Mouse (Mus musculus): Measurements from ENCODE around the gene AI413582. TPM values are rescaled to one million over a fixed set of nuclear protein-coding genes. Genes with fewer than 3 reads are reported as not detected.
A peak's percentile ranks its signal among the peaks of the same experiment; 100 is the strongest.

AI413582 gene
- polyA plus RNA-seq, 1 experiment from 2014 or later, result 76.5 TPM

DNA sequence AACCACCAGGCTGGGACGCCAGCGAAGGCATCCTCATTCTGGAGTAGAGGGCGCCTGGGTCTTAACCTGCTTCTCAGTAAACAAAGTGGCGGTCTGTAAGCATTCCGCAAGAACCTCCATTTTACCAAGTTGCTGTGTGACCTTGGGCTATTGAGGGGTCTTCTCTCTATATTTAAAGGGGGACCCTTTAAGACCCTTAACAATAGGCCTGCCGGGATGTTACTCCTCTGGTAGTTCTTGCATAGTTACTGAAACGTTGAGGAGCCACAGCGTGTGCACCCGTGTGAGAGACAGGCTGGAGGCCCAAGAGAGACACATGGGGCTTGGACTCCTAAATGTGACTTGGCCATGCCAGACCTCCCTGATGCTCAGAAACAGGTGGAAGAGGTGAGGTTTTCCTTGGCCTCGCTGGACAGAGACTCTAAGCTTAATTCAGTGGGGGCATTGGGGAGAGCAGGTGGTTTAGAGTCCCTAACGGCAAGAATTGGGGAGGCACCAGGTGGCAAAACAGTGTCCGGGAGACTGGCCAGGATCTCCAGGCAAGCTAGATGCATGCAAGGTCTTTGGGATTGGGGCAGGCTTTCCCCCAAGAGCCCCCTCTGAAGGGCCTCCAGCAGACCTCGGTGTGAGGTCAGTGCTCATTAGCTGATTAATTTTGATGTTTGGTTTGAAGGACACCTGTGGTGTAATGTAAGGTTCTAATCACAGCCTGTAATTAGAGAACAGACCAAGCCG, 7.5 kb downstream of the AI413582 start:
- Histone ChIP-seq H3K9me3 (ENCODE audit: control insufficient read depth, low read length) (no peaks in the 10 kb centered on the region), H3K27ac (no peak overlapping the region), H3K9ac (peak overlapping the region; percentile 89), H3K27me3 (ENCODE audit: control insufficient read depth, insufficient read depth, low read length) (peaks cover 10% of the 10 kb centered on the region; the same call in 1 of the 2 replicates), H3K4me3 (replicated peaks; ENCODE audit: low read length) (peak overlapping the region; percentile 83), H3K36me3 (replicated peaks; ENCODE audit: control insufficient read depth, insufficient read depth) (peaks cover 15% of the 10 kb centered on the region), H3K4me1 (replicated peaks; ENCODE audit: control insufficient read depth, insufficient read depth, low read length) (peaks cover 19% of the 10 kb centered on the region), H3K4me2 (replicated peaks) (peak overlapping the region; percentile 82)
- no peak for ATAC-seq (ENCODE audit: low FRiP score)
- WGBS, result 2% methylated on average over 14 of the region's 14 CpGs
- no peak for DNase-seq (ENCODE audit: low spot score)

DNA sequence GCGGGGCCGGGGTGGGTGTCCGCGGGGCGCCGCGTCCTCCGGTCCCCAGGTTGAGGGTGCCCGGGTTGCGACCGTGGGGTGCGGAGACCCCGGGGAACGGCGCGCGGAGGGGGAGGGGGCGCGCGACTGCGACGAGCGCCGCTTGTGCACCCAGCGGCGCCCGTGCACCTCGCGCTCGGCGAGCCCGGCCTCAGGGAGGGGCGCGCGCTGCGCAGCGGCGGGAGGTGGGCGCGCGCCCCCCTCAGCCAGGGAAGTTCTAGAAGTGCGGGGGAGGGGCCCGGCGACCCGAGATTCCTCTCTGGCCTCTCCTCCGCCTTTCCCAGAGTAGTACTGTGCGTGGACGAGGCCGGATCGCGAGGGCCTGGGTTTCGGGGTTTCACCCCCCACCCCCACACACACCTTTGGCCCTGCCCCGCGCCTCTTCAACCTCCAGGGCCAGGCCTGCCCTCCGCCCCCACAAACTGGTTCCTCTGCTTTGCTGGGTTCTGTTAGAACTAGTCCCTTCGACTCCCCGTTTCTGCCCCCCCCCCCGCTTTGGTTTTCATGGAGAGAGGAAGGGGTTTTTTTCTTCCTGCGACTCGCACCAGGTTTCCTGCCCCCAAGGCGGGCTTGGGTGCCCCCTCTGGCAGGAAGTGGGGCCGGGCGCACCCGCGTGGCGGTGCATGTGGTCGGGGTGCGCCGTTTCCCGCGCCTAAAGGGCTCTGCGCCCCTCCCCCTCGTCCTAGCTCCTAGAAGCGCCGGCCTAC, 8.2 kb downstream of the AI413582 start:
- Histone ChIP-seq H3K9me3 (ENCODE audit: control insufficient read depth, low read length) (no peaks in the 10 kb centered on the region), H3K27ac (peak overlapping the region; percentile 94), H3K9ac (peak overlapping the region; percentile 89), H3K4me2 (replicated peaks) (peak overlapping the region; percentile 82), H3K4me1 (replicated peaks; ENCODE audit: control insufficient read depth, insufficient read depth, low read length) (peaks cover 19% of the 10 kb centered on the region), H3K36me3 (replicated peaks; ENCODE audit: control insufficient read depth, insufficient read depth) (peaks cover 15% of the 10 kb centered on the region), H3K4me3 (replicated peaks; ENCODE audit: low read length) (peak overlapping the region; percentile 83), H3K27me3 (ENCODE audit: control insufficient read depth, insufficient read depth, low read length) (peaks cover 10% of the 10 kb centered on the region; the same call in 1 of the 2 replicates)
- DNase-seq (ENCODE audit: low spot score), result peak; percentile 63
- under 1% methylated on average over 50 of the region's 75 CpGs for WGBS
- ATAC-seq (ENCODE audit: low FRiP score), result peak; percentile 47

DNA sequence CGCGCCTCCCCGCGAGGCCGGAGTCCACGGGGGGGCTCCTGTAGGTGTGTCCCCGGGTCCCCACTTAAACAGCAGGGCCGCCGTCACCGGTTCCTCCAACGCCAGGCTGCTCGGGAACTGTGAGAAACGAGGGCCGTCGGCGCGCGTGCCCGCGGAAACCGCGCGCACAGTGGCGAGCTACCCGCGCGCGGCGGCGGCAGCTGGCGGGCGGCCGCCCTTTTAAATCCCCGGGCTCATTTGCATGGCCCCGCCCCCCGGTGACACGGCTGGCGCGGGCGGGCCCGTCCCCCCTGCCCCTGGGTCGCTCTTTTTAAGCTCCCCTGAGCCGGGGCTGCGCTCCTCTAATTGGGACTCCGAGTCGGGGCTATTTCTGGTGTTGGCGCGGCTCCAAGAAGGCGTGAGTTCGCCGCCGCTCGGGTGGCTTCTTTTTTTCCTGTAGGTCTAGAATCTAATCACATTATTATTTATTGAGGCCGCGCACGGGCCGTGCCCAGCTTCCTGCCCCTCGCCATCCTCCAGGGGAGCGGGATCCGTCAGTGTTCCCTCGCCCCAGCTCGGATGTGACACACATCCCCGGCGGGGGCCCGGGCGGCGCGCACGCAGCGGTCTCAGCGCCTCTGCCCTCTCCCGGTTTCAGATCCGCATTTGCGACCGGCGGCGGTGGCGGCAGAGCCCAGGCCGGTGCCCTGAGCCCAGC, 9.1 kb downstream of the AI413582 start, which contains the start of gene Hmga1:
Hmga1 (plus strand) TSS at position 183 of the 697 bp plus-strand sequence.
- DNase-seq (ENCODE audit: low spot score), result peak; percentile 89
- peak within 1 kb of the TSS; percentile 83 for H3K4me3 ChIP-seq (replicated peaks; ENCODE audit: low read length)
- H3K27me3 ChIP-seq (ENCODE audit: control insufficient read depth, insufficient read depth, low read length), result peaks cover 10% of the 10 kb centered on the region; the same call in 1 of the 2 replicates
- H3K27ac ChIP-seq, result peak within 1 kb of the TSS; percentile 94
- no peaks in the 10 kb centered on the region for H3K9me3 ChIP-seq (ENCODE audit: control insufficient read depth, low read length)
- peak within 1 kb of the TSS; percentile 89 for H3K9ac ChIP-seq
- peaks cover 19% of the 10 kb centered on the region for H3K4me1 ChIP-seq (replicated peaks; ENCODE audit: control insufficient read depth, insufficient read depth, low read length)
- WGBS, result under 1% methylated on average over 79 of the region's 79 CpGs
- H3K36me3 ChIP-seq (replicated peaks; ENCODE audit: control insufficient read depth, insufficient read depth), result peaks cover 9% of the 10 kb centered on the region
- H3K4me2 ChIP-seq (replicated peaks), result peak within 1 kb of the TSS; percentile 82
- peak; percentile 77 for ATAC-seq (ENCODE audit: low FRiP score)

DNA sequence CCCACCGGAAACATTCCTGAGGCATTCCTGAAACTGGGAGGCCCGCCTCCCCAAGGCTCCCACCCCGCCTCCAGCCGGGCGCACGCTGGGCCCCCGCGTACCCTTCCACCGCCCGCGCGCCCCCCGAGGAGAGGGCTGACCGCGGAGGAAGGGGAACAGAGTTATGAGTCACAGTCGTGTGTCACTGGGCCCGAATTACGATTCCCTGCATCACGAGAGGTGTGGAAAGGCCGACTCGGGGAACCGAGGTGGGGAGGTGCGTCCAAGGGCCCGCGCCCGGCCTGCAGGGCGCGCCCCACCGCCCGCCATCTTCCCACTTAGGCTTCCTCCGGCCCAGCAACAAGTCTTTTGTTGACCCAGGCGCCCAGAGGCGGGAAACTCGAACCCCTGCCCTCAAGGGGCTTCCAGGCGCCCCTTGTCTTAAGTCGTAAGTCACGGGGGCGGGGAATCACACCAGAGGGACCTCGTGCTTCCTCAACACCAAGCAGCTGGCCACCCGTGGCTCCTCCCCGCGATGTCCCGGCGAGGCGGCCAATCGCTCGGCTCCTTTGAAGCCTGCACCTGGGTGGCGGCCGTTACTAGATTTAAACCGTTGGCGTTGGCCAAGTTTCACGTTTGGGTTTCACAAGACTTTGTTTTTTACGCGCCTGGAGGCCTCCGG, 9.9 kb downstream of the AI413582 start:
- no peak overlapping the region for H3K27ac ChIP-seq
- no peaks in the 10 kb centered on the region for H3K9me3 ChIP-seq (ENCODE audit: control insufficient read depth, low read length)
- no peak for DNase-seq (ENCODE audit: low spot score)
- peaks cover 19% of the 10 kb centered on the region for H3K4me1 ChIP-seq (replicated peaks; ENCODE audit: control insufficient read depth, insufficient read depth, low read length)
- peaks cover 10% of the 10 kb centered on the region; the same call in 1 of the 2 replicates for H3K27me3 ChIP-seq (ENCODE audit: control insufficient read depth, insufficient read depth, low read length)
- H3K4me3 ChIP-seq (replicated peaks; ENCODE audit: low read length), result peak overlapping the region; percentile 83
- 0 out of 2 replicates have a peak, but pooled peaks cover 1% of the 10 kb centered on the region for H3K36me3 ChIP-seq (replicated peaks; ENCODE audit: control insufficient read depth, insufficient read depth)
- peak overlapping the region; percentile 89 for H3K9ac ChIP-seq
- H3K4me2 ChIP-seq (replicated peaks), result peak overlapping the region; percentile 82
- ATAC-seq (ENCODE audit: low FRiP score), result no peak
- WGBS, result under 1% methylated on average over 42 of the region's 55 CpGs

DNA sequence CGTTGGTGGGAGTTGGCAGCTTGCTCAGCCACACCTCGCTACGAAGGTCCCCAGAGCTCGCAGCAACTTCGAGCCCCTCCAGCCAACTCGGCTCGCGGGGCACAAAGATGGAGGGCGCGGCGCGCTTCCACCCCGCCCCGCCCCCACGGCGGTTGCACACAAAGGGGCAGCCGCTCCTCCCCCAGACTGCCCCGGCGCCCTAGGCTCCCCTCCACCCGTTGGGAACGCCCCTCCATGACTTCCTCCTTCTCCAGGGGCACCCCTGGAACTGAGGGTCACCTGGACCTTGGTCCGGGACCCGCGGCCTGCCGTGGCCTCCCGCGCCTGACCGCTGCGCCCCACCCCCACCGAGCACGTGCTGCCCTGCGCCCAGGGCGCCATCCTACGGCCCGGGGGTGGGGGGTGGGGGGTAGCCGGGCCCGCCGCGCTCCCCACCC, 10.5 kb downstream of the AI413582 start:
- DNase-seq (ENCODE audit: low spot score) (no peak), ATAC-seq (ENCODE audit: low FRiP score) (no peak)
- Histone ChIP-seq H3K4me3 (replicated peaks; ENCODE audit: low read length) (peak overlapping the region; percentile 83), H3K27me3 (ENCODE audit: control insufficient read depth, insufficient read depth, low read length) (peaks cover 10% of the 10 kb centered on the region; the same call in 1 of the 2 replicates), H3K4me2 (replicated peaks) (peak overlapping the region; percentile 82), H3K36me3 (replicated peaks; ENCODE audit: control insufficient read depth, insufficient read depth) (no peaks in the 10 kb centered on the region), H3K9me3 (ENCODE audit: control insufficient read depth, low read length) (no peaks in the 10 kb centered on the region), H3K27ac (peak overlapping the region; percentile 20; the same call in 1 of the 2 replicates), H3K4me1 (replicated peaks; ENCODE audit: control insufficient read depth, insufficient read depth, low read length) (peaks cover 19% of the 10 kb centered on the region), H3K9ac (peak overlapping the region; percentile 89; the same call in 1 of the 2 replicates)
- under 1% methylated on average over 11 of the region's 39 CpGs for WGBS

DNA sequence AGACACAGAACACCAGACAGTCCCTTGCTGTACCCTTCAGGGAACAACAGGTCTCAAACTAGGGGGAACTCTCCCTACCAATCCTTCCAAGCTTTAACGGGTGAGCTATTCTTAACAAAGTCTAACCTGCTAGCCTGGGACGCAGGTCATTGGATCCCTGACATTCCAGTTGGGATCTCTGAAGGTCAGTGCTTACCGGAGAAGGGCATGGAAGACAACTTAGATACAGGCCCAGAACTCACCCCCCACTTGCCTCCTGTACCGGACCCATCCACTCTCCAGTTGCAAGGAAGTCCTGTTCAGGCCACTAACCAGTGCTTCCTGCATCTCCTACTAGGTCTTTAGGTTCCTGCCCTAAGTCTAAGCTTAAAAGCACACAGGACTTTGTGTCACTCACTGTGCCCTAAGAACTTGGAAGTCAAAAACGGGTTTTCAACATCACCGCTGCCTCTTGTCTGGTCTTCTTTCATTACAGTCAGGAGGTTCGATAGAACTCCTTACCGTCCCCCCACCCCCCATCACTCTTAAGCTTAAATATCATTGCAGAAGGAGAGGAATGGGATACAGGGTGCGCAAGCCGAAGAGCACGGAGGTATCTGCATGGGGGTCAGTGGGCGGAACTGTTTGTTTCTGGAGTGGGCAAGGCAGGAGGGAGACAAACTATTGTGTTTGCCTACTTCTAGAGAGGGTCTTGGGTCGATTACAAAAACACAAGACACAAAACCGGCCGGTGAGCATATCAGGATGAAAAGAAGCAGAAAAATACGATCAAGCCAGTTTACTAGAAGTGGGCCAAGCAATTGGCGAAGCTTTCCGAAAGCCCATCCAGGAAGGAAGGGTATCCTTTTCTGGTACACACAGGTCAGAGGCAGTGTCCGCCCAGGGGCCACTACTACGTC, 11.2 kb downstream of the AI413582 start:
- ATAC-seq (ENCODE audit: low FRiP score) (no peak), DNase-seq (ENCODE audit: low spot score) (no peak)
- H3K9ac ChIP-seq, result no peak overlapping the region
- no peak overlapping the region for H3K4me3 ChIP-seq (replicated peaks; ENCODE audit: low read length)
- H3K4me2 ChIP-seq (replicated peaks), result peak overlapping the region; percentile 82; the same call in 1 of the 2 replicates
- H3K27me3 ChIP-seq (ENCODE audit: control insufficient read depth, insufficient read depth, low read length), result peaks cover 10% of the 10 kb centered on the region; the same call in 1 of the 2 replicates
- H3K4me1 ChIP-seq (replicated peaks; ENCODE audit: control insufficient read depth, insufficient read depth, low read length), result peaks cover 19% of the 10 kb centered on the region
- H3K27ac ChIP-seq, result peak overlapping the region; percentile 20; the same call in 1 of the 2 replicates
- H3K9me3 ChIP-seq (ENCODE audit: control insufficient read depth, low read length), result no peaks in the 10 kb centered on the region
- 44% methylated on average over 20 of the region's 20 CpGs for WGBS
- no peaks in the 10 kb centered on the region for H3K36me3 ChIP-seq (replicated peaks; ENCODE audit: control insufficient read depth, insufficient read depth)

GRCm38 (mm10) chr17:27552215-27553201, 13.0 kb downstream of the AI413582 start:
- no peak overlapping the region for H3K9ac ChIP-seq
- no peak overlapping the region for H3K4me2 ChIP-seq (replicated peaks)
- H3K36me3 ChIP-seq (replicated peaks; ENCODE audit: control insufficient read depth, insufficient read depth), result no peaks in the 10 kb centered on the region
- no peak overlapping the region for H3K27ac ChIP-seq
- H3K27me3 ChIP-seq (ENCODE audit: control insufficient read depth, insufficient read depth, low read length), result peaks cover 7% of the 10 kb centered on the region; the same call in 1 of the 2 replicates
- 73% methylated on average over 23 of the region's 23 CpGs for WGBS
- H3K9me3 ChIP-seq (ENCODE audit: control insufficient read depth, low read length), result no peaks in the 10 kb centered on the region
- no peak for ATAC-seq (ENCODE audit: low FRiP score)
- no peak for DNase-seq (ENCODE audit: low spot score)
- H3K4me3 ChIP-seq (replicated peaks; ENCODE audit: low read length), result no peak overlapping the region
- H3K4me1 ChIP-seq (replicated peaks; ENCODE audit: control insufficient read depth, insufficient read depth, low read length), result peaks cover 5% of the 10 kb centered on the region

All from hindbrain, embryonic 14.5 days (tissue).